Mouse (Mus musculus) lung, postnatal 10 days (tissue): ENCODE results near the gene Rpl36a.
"Not testable (repeated sequence)": the region's sequence is repeated elsewhere in the genome, so short reads cannot be mapped to it uniquely, and the experiment has no call there.

Experiments
- DNase-seq: peaks from one replicate; pipeline ENCODE4 v3.0.0; 2021

The Rpl36a gene

GRCm38 (mm10) chrX:134585103-134586002, at the start of gene Rpl36a:
Gene Rpl36a, plus strand, starts transcription at chrX:134585654.
- DNase-seq = peak; percentile 95

GRCm38 (mm10) chrX:134539795-134540194, 45.7 kb upstream of the Rpl36a start:
- DNase-seq = not testable (repeated sequence)

DNA sequence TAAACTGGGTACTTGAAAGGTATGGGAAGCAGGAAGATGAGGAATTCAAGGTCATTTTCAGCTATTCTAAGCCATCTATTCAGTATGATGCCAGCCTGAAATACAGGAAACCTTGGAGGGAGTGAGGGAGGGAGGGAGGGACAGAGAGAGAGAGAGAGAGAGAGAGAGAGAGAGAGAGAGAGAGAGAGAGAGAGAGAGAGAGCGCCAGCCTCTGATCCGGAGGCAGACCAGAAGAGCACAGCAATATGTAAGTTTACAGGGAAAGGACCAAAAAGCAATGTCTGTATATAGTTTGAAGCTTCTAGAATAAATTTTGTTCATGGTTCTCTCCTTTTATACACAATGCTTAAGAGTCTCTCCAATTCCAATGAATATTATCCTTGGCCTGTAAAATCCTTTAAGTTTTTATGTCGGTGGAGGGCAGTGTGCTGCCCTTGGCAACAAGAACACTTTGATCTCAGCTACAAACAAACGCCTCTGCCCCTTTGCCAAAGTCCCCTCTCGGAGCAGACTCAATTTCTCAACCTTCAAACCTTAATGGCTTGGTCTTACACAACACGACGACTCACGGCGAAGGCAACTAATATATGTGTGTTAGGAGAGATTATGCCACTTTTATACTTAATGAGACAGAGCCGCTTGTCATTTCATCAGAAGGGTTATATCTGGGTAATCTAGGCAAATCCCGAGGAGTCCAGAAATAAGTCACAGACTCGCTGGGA, 44.9 kb upstream of the Rpl36a start:
- no peak for DNase-seq

DNA sequence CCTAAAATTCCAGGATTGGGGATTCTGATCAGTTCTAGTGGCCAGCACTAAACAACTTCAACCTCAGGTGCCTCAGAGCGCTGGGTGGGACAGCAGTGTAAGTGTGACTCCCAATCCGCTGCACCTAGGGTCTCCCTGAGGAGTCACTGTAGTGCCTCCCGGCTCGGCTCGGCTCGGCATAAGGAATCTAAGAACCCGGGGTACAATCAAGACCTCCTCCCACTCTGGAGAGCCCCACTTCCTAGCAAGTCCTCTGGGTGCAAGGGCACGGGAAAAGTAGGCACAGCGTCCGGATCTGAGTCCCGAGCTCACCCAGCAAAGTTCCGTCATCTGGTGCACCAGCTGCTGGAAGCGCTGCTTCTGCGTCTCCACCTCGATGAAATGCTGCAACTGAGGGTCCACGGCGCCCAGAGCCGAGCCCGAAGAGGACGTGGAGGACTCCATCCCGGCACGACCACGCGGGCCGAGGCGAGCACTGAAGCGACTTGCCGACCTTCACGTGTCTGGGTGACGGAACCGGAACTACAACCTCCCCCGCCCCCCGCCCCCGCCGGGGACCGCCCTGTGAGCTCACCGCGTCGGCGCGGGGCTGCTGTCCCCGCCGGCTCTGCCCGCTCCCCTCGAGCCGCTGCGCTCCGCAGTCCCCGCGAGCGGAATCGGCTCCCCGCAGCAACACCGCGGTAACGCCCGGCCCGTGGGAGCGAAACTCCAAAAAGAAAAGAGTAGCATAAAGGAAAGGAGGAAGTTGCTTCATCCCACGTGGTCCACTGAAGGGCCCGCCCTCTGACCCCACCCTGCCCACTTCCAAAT, 44.1 kb upstream of the Rpl36a start, which contains the start of gene Timm8a1:
Gene Timm8a1, minus strand, starts transcription at position 721 of the 810 bp plus-strand sequence.
- peak; percentile 60 for DNase-seq

- no peak for DNase-seq
Measured at GRCm38 (mm10) chrX:134541955-134542308, 43.5 kb upstream of the Rpl36a start.

- no peak for DNase-seq
Measured at GRCm38 (mm10) chrX:134547330-134547729, 38.1 kb upstream of the Rpl36a start.

- DNase-seq = peak; percentile 51
Measured at GRCm38 (mm10) chrX:134550903-134551302, 34.6 kb upstream of the Rpl36a start.

DNA sequence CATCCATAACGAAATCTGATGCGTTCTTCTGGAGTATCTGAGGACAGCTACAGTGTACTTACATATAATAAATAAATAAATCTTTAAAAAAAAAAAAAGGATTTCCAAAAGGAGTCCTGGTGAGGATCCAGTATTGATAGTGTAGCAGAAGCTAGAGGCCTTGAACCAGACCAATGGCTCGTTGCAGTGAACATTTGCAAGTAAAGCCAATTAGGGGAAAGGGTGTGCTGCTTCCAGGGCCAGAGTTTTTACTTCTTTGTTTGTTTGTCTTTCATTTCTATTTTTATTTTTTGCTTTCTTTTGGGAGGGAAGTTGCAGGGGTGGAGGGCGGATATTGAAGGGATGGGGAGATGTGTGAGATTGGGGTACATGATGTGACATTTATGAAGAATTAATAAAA, 32.1 kb upstream of the Rpl36a start:
- no peak for DNase-seq

DNA sequence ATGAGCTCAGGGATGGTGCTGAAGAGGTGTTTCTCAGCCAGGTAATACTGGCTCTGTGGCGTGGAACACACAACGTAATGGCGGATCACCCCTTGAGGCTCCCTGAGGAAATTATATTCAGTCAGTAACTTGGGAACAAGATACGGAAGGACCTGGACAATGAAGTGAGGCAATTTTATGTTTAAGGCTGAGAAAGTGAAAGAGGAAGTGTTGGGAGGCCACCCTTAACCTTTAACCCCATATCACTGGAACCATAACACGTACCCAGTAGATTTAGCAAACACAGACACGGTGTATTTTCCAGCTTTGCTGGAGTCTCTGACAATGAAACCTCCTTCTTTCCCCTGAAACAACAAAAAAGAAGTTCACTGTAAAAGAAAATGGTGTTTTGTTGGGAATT, 31.0 kb upstream of the Rpl36a start:
- no peak for DNase-seq

DNA sequence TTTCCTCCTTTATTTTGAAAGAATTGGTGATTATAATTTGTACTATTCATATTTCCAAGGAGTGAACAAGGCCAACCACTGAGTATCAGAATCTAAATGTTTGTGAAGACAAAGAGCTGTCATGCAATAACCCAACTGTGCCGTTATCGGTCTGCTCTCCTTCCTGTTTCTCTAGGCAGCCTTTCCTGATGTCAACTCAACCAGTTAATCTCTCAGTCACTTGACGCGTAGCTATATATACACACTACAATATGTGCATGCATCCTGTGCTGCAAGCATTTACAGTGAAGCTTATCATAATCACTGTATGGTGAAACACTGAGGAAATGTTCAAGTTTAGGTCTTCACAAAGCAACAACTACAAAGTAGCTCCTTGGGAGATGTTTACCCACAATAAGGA, 21.1 kb upstream of the Rpl36a start:
- no peak for DNase-seq

DNA sequence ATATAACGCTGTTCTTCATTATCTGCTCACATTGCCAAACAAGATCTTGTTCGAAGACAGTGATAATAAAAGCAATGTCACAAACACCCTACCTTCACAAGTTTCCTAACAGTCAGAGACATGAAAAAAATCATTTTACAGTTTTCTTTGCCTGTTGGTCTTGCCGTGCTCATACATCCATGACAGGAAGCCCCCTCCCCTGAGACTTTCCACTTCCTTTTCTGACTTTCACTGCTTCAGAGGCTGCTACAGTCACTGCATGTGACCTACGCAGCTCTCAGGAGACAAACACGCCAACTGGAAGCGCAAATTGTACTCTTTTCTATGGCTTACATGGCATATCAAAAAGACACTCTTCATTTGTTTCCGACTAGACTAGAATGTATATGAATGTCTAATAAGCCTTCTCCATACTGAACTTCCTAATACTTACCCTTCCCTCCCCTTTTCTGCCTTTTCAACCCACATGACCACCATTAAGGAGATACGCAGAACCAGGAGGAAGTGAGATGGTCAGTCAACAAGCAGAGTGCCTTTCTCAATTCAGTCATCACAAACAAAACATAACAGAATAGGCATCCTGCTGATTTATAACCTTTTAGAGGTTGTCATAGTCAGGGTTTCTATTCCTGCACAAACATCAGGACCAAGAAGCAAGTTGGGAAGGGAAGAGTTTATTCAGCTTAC, 18.8 kb upstream of the Rpl36a start:
- no peak for DNase-seq

GRCm38 (mm10) chrX:134577896-134578295, 7.6 kb upstream of the Rpl36a start:
- no peak for DNase-seq

- no peak for DNase-seq
Measured at GRCm38 (mm10) chrX:134580528-134581305, 4.7 kb upstream of the Rpl36a start.

DNA sequence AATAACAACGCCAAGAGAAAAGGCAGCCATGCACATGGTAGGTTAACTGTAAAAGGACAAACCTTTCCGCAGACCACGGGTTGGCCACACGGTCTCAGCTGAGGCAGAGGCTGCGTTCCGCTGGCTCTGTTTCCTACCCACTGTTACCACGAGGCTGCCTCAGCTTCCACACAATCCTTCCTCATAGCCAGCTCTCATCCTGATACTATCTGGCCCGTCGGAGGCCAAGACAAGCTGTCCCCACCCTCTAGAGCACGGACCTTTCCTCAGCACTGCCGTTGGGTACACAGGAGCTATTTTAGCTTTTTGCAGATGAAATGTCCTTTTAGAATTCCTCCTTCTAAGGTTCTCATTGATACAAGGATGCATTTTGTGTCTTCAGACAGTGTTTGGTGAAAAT, 3.2 kb upstream of the Rpl36a start:
- DNase-seq = no peak

DNA sequence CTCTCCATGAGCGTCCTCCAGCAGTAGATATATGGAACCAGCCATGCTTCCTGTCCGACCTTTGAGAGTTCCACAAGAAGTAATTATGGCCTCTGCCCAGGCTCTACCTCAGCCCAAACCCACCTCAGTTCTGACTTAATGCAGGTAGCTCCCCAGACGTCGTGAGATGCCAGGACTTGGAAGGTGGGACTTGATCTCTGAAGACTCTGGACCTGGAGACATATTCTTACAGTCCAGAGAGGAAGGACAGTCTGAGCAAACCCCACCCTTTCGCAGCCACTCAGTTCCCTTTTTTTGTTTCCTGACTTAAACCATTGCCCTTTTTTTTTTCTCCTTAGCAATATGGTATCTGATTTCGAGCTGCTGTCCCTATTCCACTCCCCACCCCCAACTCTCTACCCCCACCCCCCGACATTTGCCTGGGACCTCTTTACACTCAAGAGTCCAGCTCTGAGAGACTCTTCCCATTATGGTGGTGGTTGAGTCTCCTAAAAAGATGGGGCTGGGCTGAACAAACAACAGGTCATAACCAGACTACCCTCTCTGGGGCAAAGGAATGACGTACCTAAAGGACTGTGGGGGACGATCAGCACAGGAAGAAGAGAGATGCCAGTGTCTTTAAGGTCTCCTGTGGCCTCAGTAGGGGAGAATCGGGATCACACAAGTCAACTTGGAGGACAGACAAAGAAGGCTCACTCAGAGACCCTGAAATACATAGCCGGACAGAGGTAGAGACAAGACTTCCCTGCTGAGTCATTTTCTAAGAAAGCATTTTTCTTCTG, 2.4 kb upstream of the Rpl36a start, which contains the start of gene Btk:
Gene Btk, minus strand, starts transcription at position 683 of the 782 bp plus-strand sequence.
- no peak for DNase-seq

- DNase-seq = no peak
Measured at GRCm38 (mm10) chrX:134586447-134586846, 993 bp downstream of the Rpl36a start.

DNA sequence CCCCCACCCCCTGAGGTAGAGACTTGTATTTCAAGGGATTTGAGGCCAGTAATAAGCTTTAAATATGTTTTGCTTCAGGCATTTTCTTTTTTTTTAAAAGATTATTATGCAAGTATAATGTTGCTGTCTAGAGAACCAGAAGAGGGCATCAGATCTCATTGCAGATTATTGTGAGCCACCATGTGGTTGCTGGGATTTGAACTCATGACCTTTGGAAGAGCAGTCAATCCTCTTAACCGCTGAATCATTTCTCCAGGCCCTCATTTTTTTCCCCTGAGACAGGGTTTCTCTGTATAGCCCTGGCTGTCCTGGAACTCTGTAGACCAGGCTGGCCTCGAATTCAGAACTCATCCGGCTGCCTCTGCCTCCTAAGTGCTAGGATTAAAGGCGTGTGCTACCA, 2.8 kb downstream of the Rpl36a start:
- DNase-seq = no peak

DNA sequence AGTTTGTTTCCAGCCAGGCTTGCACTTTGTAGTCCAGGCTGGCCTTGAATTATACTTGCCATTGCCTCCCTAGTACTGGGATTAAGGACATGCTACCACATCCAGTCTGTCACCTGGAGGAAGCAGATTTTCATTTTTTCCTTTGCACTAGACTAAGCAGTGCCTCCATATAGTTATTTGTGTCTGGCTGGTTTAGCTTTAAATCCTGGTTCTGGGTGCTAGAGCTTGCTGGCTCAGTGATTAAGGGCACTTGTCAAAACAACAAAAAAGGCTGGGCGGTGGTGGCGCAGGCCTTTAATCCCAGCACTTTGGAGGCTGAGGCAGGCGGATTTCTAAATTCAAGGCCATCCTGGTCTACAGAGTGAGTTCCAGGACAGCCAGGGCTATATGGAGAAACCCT, 3.5 kb downstream of the Rpl36a start:
- DNase-seq = no peak

GRCm38 (mm10) chrX:134589836-134590235, 4.4 kb downstream of the Rpl36a start:
- no peak for DNase-seq

DNA sequence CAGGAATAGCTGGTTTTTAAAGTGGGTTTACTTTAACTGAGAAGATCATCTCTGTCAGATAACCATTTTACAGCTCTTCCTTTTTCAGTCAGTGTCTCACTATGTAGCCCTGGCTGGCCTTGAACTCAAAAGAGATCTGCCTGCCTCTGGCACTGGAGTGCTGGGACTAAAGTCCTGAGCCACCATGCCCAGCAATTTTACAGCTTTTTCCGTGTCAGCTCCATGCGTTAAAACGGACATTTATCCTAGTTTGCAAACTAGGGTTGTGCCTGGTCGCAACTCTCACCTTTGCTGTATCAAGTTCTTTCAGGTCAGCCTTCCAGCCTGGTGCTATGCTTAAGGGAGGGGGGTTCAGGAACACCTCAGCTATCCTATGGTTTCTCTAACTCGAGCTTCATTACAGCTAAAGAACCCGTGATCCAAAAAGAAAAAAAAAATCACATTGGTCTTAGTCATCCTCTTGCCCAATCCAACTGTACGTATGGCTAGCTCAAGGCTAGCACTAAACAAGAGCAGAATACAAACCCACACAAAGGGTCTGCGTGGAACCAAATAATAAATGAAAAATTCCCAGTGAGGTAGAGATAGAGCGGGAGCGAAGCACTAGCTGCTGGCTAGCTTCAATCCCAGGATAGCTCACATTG, 14.6 kb downstream of the Rpl36a start:
- no peak for DNase-seq
